Mouse (Mus musculus): ENCODE data around the gene Synpo2.

DNA sequence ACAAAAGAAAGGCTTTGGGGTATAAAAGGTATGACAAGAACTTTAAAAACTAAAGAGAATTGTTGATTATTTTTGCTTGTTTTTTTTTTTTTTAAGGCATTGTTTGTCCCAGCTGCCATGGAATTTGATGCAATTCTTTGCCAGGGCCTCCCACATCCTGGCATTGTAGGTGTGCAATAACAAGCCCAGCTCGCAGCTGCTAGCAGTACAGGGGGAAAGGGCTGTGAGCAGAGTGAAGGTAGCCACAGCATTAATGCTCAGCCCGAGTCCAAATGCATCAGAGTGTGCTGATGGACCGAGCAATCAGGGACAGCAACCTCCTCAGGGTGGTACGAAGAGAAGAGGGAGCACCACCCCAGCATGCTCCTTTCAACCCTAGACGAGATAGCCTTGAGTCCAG lies 96.3 kb downstream of the Synpo2 start:
- TF ChIP-seq POLR2A (IDR thresholded peaks at IDR 0.05; ENCODE audit: borderline replicate concordance, extremely low read depth, low read depth, low read length) (no peak), CTCF (IDR thresholded peaks at IDR 0.05; ENCODE audit: insufficient read depth, low read length) (no peak)
